Mouse (Mus musculus) embryonic facial prominence, embryonic 12.5 days (tissue): ENCODE results near the gene Inhbe. TPM values are rescaled to one million over a fixed set of nuclear protein-coding genes. Genes with fewer than 3 reads are reported as not detected.

Experiments
- ATAC-seq: fragments of 200-750 bp; cut with Nextera tagmentation; 2 replicates; pipeline ENCODE4 v1.8.0; 2017; ENCODE audit not compliant: insufficient number of reproducible peaks, insufficient read depth, low FRiP score, low TSS enrichment
- H3K27ac ChIP-seq: fragments of 300-500 bp; sonication (generic); 2 replicates; pipeline ENCODE4 v1.5.1; 2016; ENCODE audit warnings: mild to moderate bottlenecking
- H3K27me3 ChIP-seq: fragments of 300-500 bp; sonication (generic); 2 replicates; pipeline ENCODE4 v1.6.1; 2016; ENCODE audit warnings: mild to moderate bottlenecking, moderate library complexity
- H3K36me3 ChIP-seq: fragments of 300-500 bp; sonication (generic); 2 replicates; pipeline ENCODE4 v1.6.1; 2016; ENCODE audit warnings: mild to moderate bottlenecking
- H3K4me1 ChIP-seq: fragments of 300-500 bp; sonication (generic); 2 replicates; pipeline ENCODE4 v1.6.1; 2016
- H3K4me2 ChIP-seq: fragments of 300-500 bp; sonication (generic); replicated peaks from 2 replicates; pipeline ENCODE4 v1.6.1; 2016; ENCODE audit warnings: mild to moderate bottlenecking, moderate library complexity
- H3K4me3 ChIP-seq: fragments of 300-500 bp; sonication (generic); 2 replicates; pipeline ENCODE4 v1.5.1; 2016; ENCODE audit warnings: mild to moderate bottlenecking
- H3K9ac ChIP-seq: fragments of 300-500 bp; sonication (generic); 2 replicates; pipeline ENCODE4 v1.6.1; 2016; ENCODE audit warnings: mild to moderate bottlenecking, moderate library complexity
- H3K9me3 ChIP-seq: fragments of 300-500 bp; sonication (generic); 2 replicates; pipeline ENCODE4 v1.6.1; 2016; ENCODE audit warnings: mild to moderate bottlenecking, moderate library complexity
- WGBS: fragments of 180-500 bp; shearing (Covaris S2); methylation state at CpG from one replicate; pipeline ENCODE4 v1.1.7; 2016; 5-methylcytosine and 5-hydroxymethylcytosine counted together
- polyA plus RNA-seq: library from polyadenylated mRNA; unstranded; fragments of >200 nt; fragmentation: Nextera tagmentation; extraction: Ambion mirVana; gene quantifications from 2 replicates; pipeline ENCODE4 v1.2.1, GENCODE M21; 2016

Inhbe gene
- polyA plus RNA-seq, 1 experiment from 2014 or later = 0.03 TPM

- no peaks in the 10 kb centered on the region for H3K9me3 ChIP-seq
- 73% methylated on average over 7 of the region's 7 CpGs for WGBS
- ATAC-seq = no peak
- no peak overlapping the region for H3K9ac ChIP-seq
- H3K36me3 ChIP-seq = peaks cover 31% of the 10 kb centered on the region
- H3K4me3 ChIP-seq = no peak overlapping the region
- H3K4me1 ChIP-seq = peaks cover 17% of the 10 kb centered on the region
- peaks cover 47% of the 10 kb centered on the region for H3K27me3 ChIP-seq
- no peak overlapping the region for H3K4me2 ChIP-seq
- no peak overlapping the region for H3K27ac ChIP-seq
These were observed 24.0 kb downstream of the Inhbe start for GRCm38 (mm10) chr10:127330212-127330611.

- no peak overlapping the region for H3K4me3 ChIP-seq
These were observed 26.6 kb downstream of the Inhbe start for GRCm38 (mm10) chr10:127327461-127328145.

GRCm38 (mm10) chr10:127326828-127327227, 27.4 kb downstream of the Inhbe start:
- H3K4me2 ChIP-seq = peak overlapping the region; percentile 86
- no peaks in the 10 kb centered on the region for H3K9me3 ChIP-seq
- peak overlapping the region; percentile 44 for H3K9ac ChIP-seq
- H3K36me3 ChIP-seq = peaks cover 3% of the 10 kb centered on the region; the same call in 1 of the 2 replicates
- H3K27ac ChIP-seq = no peak overlapping the region
- no peak for ATAC-seq
- peaks cover 17% of the 10 kb centered on the region for H3K4me1 ChIP-seq
- WGBS = 5% methylated on average over 29 of the region's 29 CpGs
- H3K27me3 ChIP-seq = peaks cover 70% of the 10 kb centered on the region
- peak overlapping the region; percentile 41 for H3K4me3 ChIP-seq

More at GRCm38 (mm10) chr10:127327461-127328145, 26.6 kb downstream of the Inhbe start:
- Histone ChIP-seq H3K36me3 (peaks cover 11% of the 10 kb centered on the region; the same call in 1 of the 2 replicates), H3K9me3 (no peaks in the 10 kb centered on the region), H3K4me2 (0 out of 2 replicates have a peak overlapping the region, but pooled peaks have one; percentile 2), H3K9ac (no peak overlapping the region), H3K27ac (no peak overlapping the region), H3K27me3 (peaks cover 63% of the 10 kb centered on the region), H3K4me1 (peaks cover 17% of the 10 kb centered on the region)
- WGBS = 50% methylated on average over 18 of the region's 18 CpGs
- no peak for ATAC-seq

- Histone ChIP-seq H3K9ac (peak overlapping the region; percentile 44), H3K9me3 (no peaks in the 10 kb centered on the region), H3K36me3 (no peaks in the 10 kb centered on the region), H3K4me1 (peaks cover 17% of the 10 kb centered on the region), H3K27ac (no peak overlapping the region), H3K27me3 (peaks cover 71% of the 10 kb centered on the region), H3K4me2 (peak overlapping the region; percentile 86), H3K4me3 (peak overlapping the region; percentile 41)
- under 1% methylated on average over 54 of the region's 54 CpGs for WGBS
- peak; percentile 25 for ATAC-seq
These were observed 28.0 kb downstream of the Inhbe start for GRCm38 (mm10) chr10:127326017-127326801.

GRCm38 (mm10) chr10:127325454-127326016, 28.7 kb downstream of the Inhbe start:
- H3K4me1 ChIP-seq = peaks cover 17% of the 10 kb centered on the region
- peak overlapping the region; percentile 86 for H3K4me2 ChIP-seq
- H3K9ac ChIP-seq = peak overlapping the region; percentile 44; the same call in 1 of the 2 replicates
- H3K4me3 ChIP-seq = peak overlapping the region; percentile 41
- no peaks in the 10 kb centered on the region for H3K36me3 ChIP-seq
- WGBS = 25% methylated on average over 14 of the region's 14 CpGs
- H3K27ac ChIP-seq = no peak overlapping the region
- no peak for ATAC-seq
- peaks cover 76% of the 10 kb centered on the region for H3K27me3 ChIP-seq
- H3K9me3 ChIP-seq = no peaks in the 10 kb centered on the region

GRCm38 (mm10) chr10:127324495-127324894, 29.7 kb downstream of the Inhbe start:
- Histone ChIP-seq H3K27me3 (peaks cover 73% of the 10 kb centered on the region), H3K4me1 (peaks cover 17% of the 10 kb centered on the region), H3K36me3 (no peaks in the 10 kb centered on the region), H3K9ac (no peak overlapping the region), H3K4me3 (no peak overlapping the region), H3K9me3 (no peaks in the 10 kb centered on the region), H3K4me2 (no peak overlapping the region), H3K27ac (no peak overlapping the region)
- WGBS = 11% methylated on average over 7 of the region's 7 CpGs
- ATAC-seq = no peak

- no peak for ATAC-seq
- H3K4me3 ChIP-seq = no peak overlapping the region
- H3K9me3 ChIP-seq = no peaks in the 10 kb centered on the region
- H3K4me1 ChIP-seq = peaks cover 17% of the 10 kb centered on the region
- H3K27me3 ChIP-seq = peaks cover 62% of the 10 kb centered on the region
- H3K27ac ChIP-seq = no peak overlapping the region
- H3K4me2 ChIP-seq = no peak overlapping the region
- no peaks in the 10 kb centered on the region for H3K36me3 ChIP-seq
- 70% methylated on average over 17 of the region's 17 CpGs for WGBS
- H3K9ac ChIP-seq = no peak overlapping the region
These were observed 30.9 kb downstream of the Inhbe start for GRCm38 (mm10) chr10:127323131-127323855.

- no peaks in the 10 kb centered on the region for H3K9me3 ChIP-seq
- 84% methylated on average over 4 of the region's 4 CpGs for WGBS
- H3K4me3 ChIP-seq = no peak overlapping the region
- ATAC-seq = no peak
- no peak overlapping the region for H3K9ac ChIP-seq
- no peaks in the 10 kb centered on the region for H3K36me3 ChIP-seq
- H3K4me1 ChIP-seq = peaks cover 17% of the 10 kb centered on the region
- H3K4me2 ChIP-seq = no peak overlapping the region
- peaks cover 56% of the 10 kb centered on the region for H3K27me3 ChIP-seq
- no peak overlapping the region for H3K27ac ChIP-seq
These were observed 31.5 kb downstream of the Inhbe start for GRCm38 (mm10) chr10:127322669-127323068.

GRCm38 (mm10) chr10:127322178-127322577, 32.0 kb downstream of the Inhbe start:
- H3K4me1 ChIP-seq = peaks cover 17% of the 10 kb centered on the region
- no peak overlapping the region for H3K27ac ChIP-seq
- no peak overlapping the region for H3K4me2 ChIP-seq
- H3K4me3 ChIP-seq = no peak overlapping the region
- no peaks in the 10 kb centered on the region for H3K36me3 ChIP-seq
- peaks cover 51% of the 10 kb centered on the region for H3K27me3 ChIP-seq
- WGBS = 67% methylated on average over 13 of the region's 13 CpGs
- no peaks in the 10 kb centered on the region for H3K9me3 ChIP-seq
- ATAC-seq = no peak
- H3K9ac ChIP-seq = no peak overlapping the region

- no peak within 1 kb of the TSS for H3K4me2 ChIP-seq
- H3K27me3 ChIP-seq = peaks cover 45% of the 10 kb centered on the region
These were observed 32.6 kb downstream of the Inhbe start, which contains the start of gene Arhgap9 for GRCm38 (mm10) chr10:127321621-127322020. Gene Arhgap9, plus strand, starts transcription at chr10:127321964.

GRCm38 (mm10) chr10:127319969-127320368, 34.2 kb downstream of the Inhbe start:
- H3K4me3 ChIP-seq = no peak overlapping the region
- H3K36me3 ChIP-seq = no peaks in the 10 kb centered on the region
- H3K4me2 ChIP-seq = no peak overlapping the region
- 75% methylated on average over 7 of the region's 7 CpGs for WGBS
- no peak overlapping the region for H3K9ac ChIP-seq
- H3K27ac ChIP-seq = no peak overlapping the region
- peaks cover 29% of the 10 kb centered on the region for H3K27me3 ChIP-seq
- H3K4me1 ChIP-seq = no peaks in the 10 kb centered on the region
- no peaks in the 10 kb centered on the region for H3K9me3 ChIP-seq
- ATAC-seq = no peak

More at GRCm38 (mm10) chr10:127321621-127322020, 32.6 kb downstream of the Inhbe start, which contains the start of gene Arhgap9:
- H3K9me3 ChIP-seq = no peaks in the 10 kb centered on the region
- H3K27ac ChIP-seq = no peak within 1 kb of the TSS
- H3K4me1 ChIP-seq = peaks cover 13% of the 10 kb centered on the region
- 73% methylated on average over 3 of the region's 3 CpGs for WGBS
- no peak within 1 kb of the TSS for H3K9ac ChIP-seq
- no peak for ATAC-seq
- H3K4me3 ChIP-seq = no peak within 1 kb of the TSS
- no peaks in the 10 kb centered on the region for H3K36me3 ChIP-seq
